Mouse (Mus musculus) stomach, postnatal 0 days (tissue): ENCODE data around the gene Retreg1.

Source experiments
- CTCF ChIP-seq: IDR thresholded peaks from 2 replicates; pipeline ENCODE4 v1.5.1; 2016; ENCODE audit warnings: antibody characterized with exemption, low read depth, mild to moderate bottlenecking, moderate library complexity
- EP300 ChIP-seq: optimal IDR thresholded peaks from 2 replicates; pipeline ENCODE3; 2016; ENCODE audit warnings: antibody characterized with exemption

DNA sequence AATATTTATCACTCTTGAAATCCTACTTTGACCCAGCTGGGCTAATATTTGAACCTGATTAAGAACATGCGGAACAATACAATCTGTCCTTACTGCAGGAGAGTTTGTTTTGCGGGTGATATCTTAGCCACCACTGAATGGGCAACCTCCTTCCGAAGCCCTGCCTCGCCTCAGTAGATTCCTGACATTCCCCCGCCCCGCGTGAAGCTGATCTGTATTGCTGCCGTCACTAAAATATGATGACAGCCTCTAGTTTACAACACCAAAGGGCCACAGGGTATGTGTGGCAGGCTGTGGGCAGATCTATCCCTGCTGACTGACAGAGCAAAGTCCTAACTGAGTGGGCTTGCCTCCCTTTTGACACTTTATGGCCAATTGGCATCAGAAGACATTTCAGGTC is 102.2 kb downstream of the Retreg1 start:
- TF ChIP-seq CTCF (no peak), EP300 (no peak)
